Mouse (Mus musculus) midbrain, embryonic 11.5 days (tissue): Measurements from ENCODE around the gene Atg4d. TPM values are rescaled to one million over a fixed set of nuclear protein-coding genes. Genes with fewer than 3 reads are reported as not detected.
"Not testable (repeated sequence)": the region's sequence is repeated elsewhere in the genome, so short reads cannot be mapped to it uniquely, and the experiment has no call there.

Experiments used
- ATAC-seq: fragments of 200-750 bp; cut with Nextera tagmentation; 2 replicates; pipeline ENCODE4 v1.8.0; 2017; ENCODE audit warnings: moderate TSS enrichment, moderate library complexity; ENCODE audit not compliant: low FRiP score
- DNase-seq: peaks from one replicate; pipeline ENCODE4 v3.0.0; 2015; ENCODE audit warnings: low spot score; ENCODE audit errors: missing footprints
- H3K27ac ChIP-seq: fragments of 300-500 bp; sonication (generic); 2 replicates; pipeline ENCODE4 v1.5.1; 2014; ENCODE audit warnings: low read depth, low read length
- H3K27me3 ChIP-seq: fragments of 300-500 bp; sonication (generic); 2 replicates; pipeline ENCODE4 v1.6.1; 2014; ENCODE audit warnings: mild to moderate bottlenecking, low read length, moderate library complexity, mixed read lengths; ENCODE audit not compliant: control insufficient read depth, insufficient read depth
- H3K36me3 ChIP-seq: fragments of 300-500 bp; sonication (generic); 2 replicates; pipeline ENCODE4 v1.6.1; 2014; ENCODE audit warnings: mild to moderate bottlenecking, low read length, moderate library complexity, mixed read lengths; ENCODE audit not compliant: control insufficient read depth, insufficient read depth
- H3K4me1 ChIP-seq: fragments of 300-500 bp; sonication (generic); 2 replicates; pipeline ENCODE4 v1.6.1; 2014; ENCODE audit warnings: low read length; ENCODE audit not compliant: control insufficient read depth, insufficient read depth
- H3K4me2 ChIP-seq: fragments of 300-500 bp; sonication (generic); 2 replicates; pipeline ENCODE4 v1.6.1; 2014; ENCODE audit warnings: mild to moderate bottlenecking, moderate library complexity
- H3K4me3 ChIP-seq: fragments of 300-500 bp; sonication (generic); 2 replicates; pipeline ENCODE4 v1.5.1; 2014; ENCODE audit warnings: low read depth, low read length
- H3K9ac ChIP-seq: fragments of 300-500 bp; sonication (generic); 2 replicates; pipeline ENCODE4 v1.6.1; 2014; ENCODE audit warnings: low read length
- H3K9me3 ChIP-seq: fragments of 300-500 bp; sonication (generic); 2 replicates; pipeline ENCODE4 v1.6.1; 2016; ENCODE audit warnings: low read length; ENCODE audit not compliant: control insufficient read depth
- WGBS: fragments of 180-500 bp; shearing (Covaris S2); extraction: QIAGEN DNeasy Blood & Tissue Kit; methylation state at CpG from one replicate; pipeline ENCODE4 v1.1.7; 2014; 5-methylcytosine and 5-hydroxymethylcytosine counted together
- polyA plus RNA-seq: library from polyadenylated mRNA; unstranded; fragments of >200 nt; fragmentation: Nextera tagmentation; extraction: Ambion mirVana; gene quantifications from 2 replicates; pipeline ENCODE4 v1.2.1, GENCODE M21; 2014

The Atg4d gene
- polyA plus RNA-seq, 1 experiment from 2014 or later: 45.8 TPM

GRCm38 (mm10) chr9:21264272-21264999 lies 657 bp upstream of the Atg4d start:
- 19% methylated on average over 17 of the region's 17 CpGs for WGBS
- H3K4me2 ChIP-seq: peak overlapping the region; percentile 87
- H3K36me3 ChIP-seq: peaks cover 3% of the 10 kb centered on the region
- H3K4me3 ChIP-seq: peak overlapping the region; percentile 71
- H3K9me3 ChIP-seq: no peaks in the 10 kb centered on the region
- peak overlapping the region; percentile 95 for H3K9ac ChIP-seq
- peak overlapping the region; percentile 54 for H3K27ac ChIP-seq
- ATAC-seq (peak; percentile 33), DNase-seq (no peak)
- no peaks in the 10 kb centered on the region for H3K27me3 ChIP-seq
- peaks cover 16% of the 10 kb centered on the region for H3K4me1 ChIP-seq

- DNase-seq (no peak), ATAC-seq (no peak; the same call in 1 of the 2 replicates)
- peak overlapping the region; percentile 50; the same call in 1 of the 2 replicates for H3K27ac ChIP-seq
- 5% methylated on average over 11 of the region's 11 CpGs for WGBS
- H3K9ac ChIP-seq: peak overlapping the region; percentile 95
- peaks cover 16% of the 10 kb centered on the region for H3K4me1 ChIP-seq
- peaks cover 3% of the 10 kb centered on the region for H3K36me3 ChIP-seq
- no peaks in the 10 kb centered on the region for H3K9me3 ChIP-seq
- H3K4me2 ChIP-seq: peak overlapping the region; percentile 87
- peak overlapping the region; percentile 71 for H3K4me3 ChIP-seq
- no peaks in the 10 kb centered on the region for H3K27me3 ChIP-seq
These were observed 518 bp downstream of the Atg4d start for GRCm38 (mm10) chr9:21265611-21266010.

GRCm38 (mm10) chr9:21266889-21267288 lies 1.8 kb downstream of the Atg4d start:
- DNase-seq (no peak), ATAC-seq (no peak)
- Histone ChIP-seq H3K36me3 (peaks cover 15% of the 10 kb centered on the region), H3K9ac (no peak overlapping the region), H3K9me3 (no peaks in the 10 kb centered on the region), H3K4me1 (peaks cover 16% of the 10 kb centered on the region), H3K4me3 (no peak overlapping the region), H3K4me2 (no peak overlapping the region), H3K27me3 (no peaks in the 10 kb centered on the region), H3K27ac (no peak overlapping the region)
- WGBS: 94% methylated on average over 5 of the region's 5 CpGs

GRCm38 (mm10) chr9:21268305-21268704 lies 3.2 kb downstream of the Atg4d start:
- Histone ChIP-seq H3K4me3 (no peak overlapping the region), H3K9ac (no peak overlapping the region), H3K4me2 (no peak overlapping the region), H3K36me3 (peaks cover 26% of the 10 kb centered on the region), H3K9me3 (no peaks in the 10 kb centered on the region), H3K27me3 (no peaks in the 10 kb centered on the region), H3K27ac (no peak overlapping the region), H3K4me1 (peaks cover 16% of the 10 kb centered on the region)
- no peak for DNase-seq
- WGBS: 95% methylated on average over 16 of the region's 16 CpGs
- ATAC-seq: no peak

DNA sequence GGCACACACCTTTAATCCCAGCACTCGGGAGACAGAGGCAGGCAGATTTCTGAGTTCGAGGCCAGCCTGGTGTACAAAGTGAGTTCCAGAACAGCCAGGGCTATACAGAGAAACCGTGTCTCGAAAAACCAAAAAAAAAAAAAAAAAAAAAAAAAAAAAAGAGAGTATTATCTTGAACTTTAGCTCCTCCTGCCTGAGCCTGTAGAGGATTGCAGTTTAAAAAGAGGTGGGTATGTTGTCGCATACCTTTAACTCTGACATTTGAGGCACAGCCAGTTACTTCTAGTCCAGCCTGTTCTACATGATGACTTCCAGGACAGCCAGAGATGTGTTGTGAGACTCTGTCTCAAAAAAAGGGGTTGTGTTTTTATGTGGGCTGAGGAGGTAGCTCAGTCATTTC lies 4.5 kb downstream of the Atg4d start:
- not testable (repeated sequence) for H3K9ac ChIP-seq, H3K27me3 ChIP-seq, H3K4me3 ChIP-seq, H3K9me3 ChIP-seq, H3K27ac ChIP-seq, ATAC-seq, DNase-seq, H3K4me2 ChIP-seq
- H3K36me3 ChIP-seq: peaks cover 35% of the 10 kb centered on the region
- peaks cover 12% of the 10 kb centered on the region for H3K4me1 ChIP-seq
- 85% methylated on average over 5 of the region's 5 CpGs for WGBS

DNA sequence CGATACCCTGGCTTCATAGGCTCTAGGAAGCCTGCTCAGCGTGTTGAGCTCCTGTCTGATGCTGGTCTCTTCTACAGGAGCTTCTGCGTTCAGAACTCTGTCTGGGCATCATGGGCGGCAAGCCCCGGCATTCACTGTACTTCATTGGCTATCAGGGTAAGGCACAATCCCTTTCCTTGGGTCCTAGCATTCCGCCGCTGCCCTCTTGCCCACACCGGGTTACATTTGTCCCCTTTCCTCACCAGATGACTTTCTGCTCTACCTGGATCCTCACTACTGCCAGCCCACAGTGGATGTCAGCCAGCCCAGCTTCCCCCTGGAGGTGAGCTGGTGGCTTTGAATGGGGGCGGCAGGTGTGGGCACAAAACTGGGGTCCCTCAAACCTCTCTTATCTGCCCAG lies 7.3 kb downstream of the Atg4d start:
- no peaks in the 10 kb centered on the region for H3K4me1 ChIP-seq
- H3K36me3 ChIP-seq: peaks cover 40% of the 10 kb centered on the region
- no peak overlapping the region for H3K4me3 ChIP-seq
- 91% methylated on average over 9 of the region's 9 CpGs for WGBS
- no peak overlapping the region for H3K9ac ChIP-seq
- DNase-seq (no peak), ATAC-seq (no peak)
- no peaks in the 10 kb centered on the region for H3K9me3 ChIP-seq
- no peak overlapping the region for H3K4me2 ChIP-seq
- no peaks in the 10 kb centered on the region for H3K27me3 ChIP-seq
- no peak overlapping the region for H3K27ac ChIP-seq

GRCm38 (mm10) chr9:21273094-21273493 lies 8.0 kb downstream of the Atg4d start:
- no peak overlapping the region for H3K4me2 ChIP-seq
- peaks cover 41% of the 10 kb centered on the region for H3K36me3 ChIP-seq
- no peak for DNase-seq
- H3K9me3 ChIP-seq: no peaks in the 10 kb centered on the region
- no peaks in the 10 kb centered on the region for H3K4me1 ChIP-seq
- 92% methylated on average over 8 of the region's 8 CpGs for WGBS
- no peak overlapping the region for H3K4me3 ChIP-seq
- ATAC-seq: no peak
- no peak overlapping the region for H3K9ac ChIP-seq
- no peaks in the 10 kb centered on the region for H3K27me3 ChIP-seq
- no peak overlapping the region for H3K27ac ChIP-seq

GRCm38 (mm10) chr9:21273520-21274228 lies 8.6 kb downstream of the Atg4d start:
- Histone ChIP-seq H3K4me2 (no peak overlapping the region), H3K36me3 (peaks cover 43% of the 10 kb centered on the region), H3K4me3 (no peak overlapping the region), H3K27ac (no peak overlapping the region), H3K4me1 (no peaks in the 10 kb centered on the region), H3K9me3 (no peaks in the 10 kb centered on the region), H3K9ac (no peak overlapping the region), H3K27me3 (no peaks in the 10 kb centered on the region)
- no peak for DNase-seq
- ATAC-seq: no peak
- 84% methylated on average over 7 of the region's 7 CpGs for WGBS

DNA sequence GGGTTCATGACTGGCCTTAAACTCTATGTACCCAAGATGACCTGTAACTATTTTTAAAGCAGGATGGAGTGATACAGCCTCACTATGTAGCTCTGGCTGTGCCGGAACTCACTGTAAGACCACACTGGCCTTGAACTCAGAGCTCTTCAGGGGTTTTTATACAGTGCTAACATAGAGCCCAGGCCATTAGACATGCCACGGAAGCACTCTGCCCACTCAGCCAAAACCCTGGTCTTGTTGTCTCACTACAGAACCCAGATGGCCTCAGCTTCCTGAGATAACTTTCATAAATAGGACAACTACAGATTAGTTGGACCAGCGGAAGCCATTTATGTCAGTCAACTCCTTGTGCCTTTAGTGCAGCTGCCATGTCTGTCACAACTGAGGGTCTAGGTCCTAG lies 9.2 kb downstream of the Atg4d start:
- WGBS: 92% methylated on average over 3 of the region's 3 CpGs
- H3K36me3 ChIP-seq: peaks cover 44% of the 10 kb centered on the region
- no peaks in the 10 kb centered on the region for H3K9me3 ChIP-seq
- H3K4me3 ChIP-seq: no peak overlapping the region
- H3K27me3 ChIP-seq: no peaks in the 10 kb centered on the region
- H3K27ac ChIP-seq: no peak overlapping the region
- no peak overlapping the region for H3K4me2 ChIP-seq
- no peaks in the 10 kb centered on the region for H3K4me1 ChIP-seq
- ATAC-seq (no peak), DNase-seq (no peak)
- H3K9ac ChIP-seq: no peak overlapping the region
